Mouse (Mus musculus) forebrain, embryonic 10.5 days (tissue): Measurements from ENCODE around the gene Rell1. TPM values are rescaled to one million over a fixed set of nuclear protein-coding genes. Genes with fewer than 3 reads are reported as not detected.
"Not testable (repeated sequence)": the region's sequence is repeated elsewhere in the genome, so short reads cannot be mapped to it uniquely, and the experiment has no call there.

Experiments used
- DNase-seq: peaks from one replicate; pipeline ENCODE4 v3.0.0-alpha.2; 2017; ENCODE audit warnings: low spot score; ENCODE audit errors: extremely low spot score
- H3K27ac ChIP-seq: fragments of 300-500 bp; sonication (generic); 2 replicates; pipeline ENCODE4 v1.5.1; 2016; ENCODE audit warnings: mild to moderate bottlenecking
- H3K27me3 ChIP-seq: fragments of 300-500 bp; sonication (generic); 2 replicates; pipeline ENCODE4 v1.6.1; 2016; ENCODE audit warnings: mild to moderate bottlenecking; ENCODE audit not compliant: poor library complexity, severe bottlenecking
- H3K36me3 ChIP-seq: fragments of 300-500 bp; sonication (generic); replicated peaks from 2 replicates; pipeline ENCODE4 v1.6.1; 2016; ENCODE audit warnings: mild to moderate bottlenecking, moderate library complexity
- H3K4me1 ChIP-seq: fragments of 300-500 bp; sonication (generic); 2 replicates; pipeline ENCODE4 v1.6.1; 2016
- H3K4me3 ChIP-seq: fragments of 300-500 bp; sonication (generic); 2 replicates; pipeline ENCODE4 v1.5.1; 2016; ENCODE audit warnings: mild to moderate bottlenecking, moderate library complexity
- H3K9me3 ChIP-seq: fragments of 300-500 bp; sonication (generic); 2 replicates; pipeline ENCODE4 v1.6.1; 2016; ENCODE audit warnings: mild to moderate bottlenecking, moderate library complexity
- WGBS: fragments of 180-500 bp; shearing (Covaris S2); methylation state at CpG from one replicate; pipeline ENCODE4 v1.1.7; 2016; 5-methylcytosine and 5-hydroxymethylcytosine counted together
- polyA plus RNA-seq: library from polyadenylated mRNA; unstranded; fragments of >200 nt; fragmentation: Nextera tagmentation; extraction: Ambion mirVana; gene quantifications from 2 replicates; pipeline ENCODE4 v1.2.1, GENCODE M21; 2016

Gene Rell1
- polyA plus RNA-seq, 1 experiment from 2014 or later = 13.4 TPM

- H3K9me3 ChIP-seq = no peaks in the 10 kb centered on the region
- H3K27ac ChIP-seq = no peak overlapping the region
- DNase-seq = no peak
- H3K4me3 ChIP-seq = no peak overlapping the region
- H3K36me3 ChIP-seq = peaks cover 9% of the 10 kb centered on the region
- H3K27me3 ChIP-seq = no peaks in the 10 kb centered on the region
- 87% methylated on average over 10 of the region's 10 CpGs for WGBS
- no peaks in the 10 kb centered on the region for H3K4me1 ChIP-seq
Measured at GRCm38 (mm10) chr5:63910171-63910960, 58.3 kb downstream of the Rell1 start.

GRCm38 (mm10) chr5:63907513-63907912 lies 61.2 kb downstream of the Rell1 start:
- Histone ChIP-seq H3K27me3 (no peaks in the 10 kb centered on the region), H3K36me3 (peaks cover 5% of the 10 kb centered on the region; the same call in 1 of the 2 replicates), H3K9me3 (no peaks in the 10 kb centered on the region), H3K27ac (no peak overlapping the region), H3K4me1 (no peaks in the 10 kb centered on the region), H3K4me3 (no peak overlapping the region)
- WGBS = 78% methylated on average over 4 of the region's 4 CpGs
- DNase-seq = no peak

GRCm38 (mm10) chr5:63906149-63907093 lies 62.3 kb downstream of the Rell1 start:
- no peaks in the 10 kb centered on the region for H3K9me3 ChIP-seq
- peaks cover 5% of the 10 kb centered on the region; the same call in 1 of the 2 replicates for H3K36me3 ChIP-seq
- H3K27ac ChIP-seq = no peak overlapping the region
- no peaks in the 10 kb centered on the region for H3K27me3 ChIP-seq
- no peak overlapping the region for H3K4me3 ChIP-seq
- peak; percentile 81 for DNase-seq
- H3K4me1 ChIP-seq = no peaks in the 10 kb centered on the region
- WGBS = 47% methylated on average over 13 of the region's 13 CpGs

- WGBS = 82% methylated on average over 3 of the region's 3 CpGs
- Histone ChIP-seq H3K27ac (no peak overlapping the region), H3K27me3 (no peaks in the 10 kb centered on the region), H3K4me3 (no peak overlapping the region), H3K9me3 (no peaks in the 10 kb centered on the region), H3K4me1 (no peaks in the 10 kb centered on the region), H3K36me3 (no peaks in the 10 kb centered on the region)
- DNase-seq = no peak
Measured at GRCm38 (mm10) chr5:63903329-63903728, 65.4 kb downstream of the Rell1 start.

- no peaks in the 10 kb centered on the region for H3K27me3 ChIP-seq
- WGBS = 88% methylated on average over 3 of the region's 3 CpGs
Measured at GRCm38 (mm10) chr5:63897820-63898110, 70.9 kb downstream of the Rell1 start.

GRCm38 (mm10) chr5:63897001-63897819 lies 71.5 kb downstream of the Rell1 start:
- not testable (repeated sequence) for H3K4me1 ChIP-seq, H3K4me3 ChIP-seq, DNase-seq, H3K27ac ChIP-seq, H3K27me3 ChIP-seq, H3K9me3 ChIP-seq, H3K36me3 ChIP-seq
- 90% methylated on average over 5 of the region's 5 CpGs for WGBS

More at GRCm38 (mm10) chr5:63897820-63898110, 70.9 kb downstream of the Rell1 start:
- Histone ChIP-seq H3K4me1 (no peaks in the 10 kb centered on the region), H3K27ac (no peak overlapping the region), H3K4me3 (no peak overlapping the region), H3K36me3 (no peaks in the 10 kb centered on the region), H3K9me3 (no peaks in the 10 kb centered on the region)
- no peak for DNase-seq

- H3K27me3 ChIP-seq = no peaks in the 10 kb centered on the region
- H3K9me3 ChIP-seq = no peaks in the 10 kb centered on the region
- no peak for DNase-seq
- WGBS = 91% methylated on average over 6 of the region's 6 CpGs
- H3K27ac ChIP-seq = no peak overlapping the region
- peaks cover 2% of the 10 kb centered on the region; the same call in 1 of the 2 replicates for H3K4me1 ChIP-seq
- H3K36me3 ChIP-seq = no peaks in the 10 kb centered on the region
- H3K4me3 ChIP-seq = no peak overlapping the region
Measured at GRCm38 (mm10) chr5:63891912-63892311, 76.8 kb downstream of the Rell1 start.

- DNase-seq = no peak
- Histone ChIP-seq H3K4me1 (peaks cover 2% of the 10 kb centered on the region; the same call in 1 of the 2 replicates), H3K27ac (no peak overlapping the region), H3K36me3 (no peaks in the 10 kb centered on the region), H3K27me3 (no peaks in the 10 kb centered on the region), H3K9me3 (no peaks in the 10 kb centered on the region), H3K4me3 (no peak overlapping the region)
- 90% methylated on average over 4 of the region's 4 CpGs for WGBS
Measured at GRCm38 (mm10) chr5:63891241-63891640, 77.5 kb downstream of the Rell1 start.

GRCm38 (mm10) chr5:63887111-63887510 lies 81.6 kb downstream of the Rell1 start:
- peaks cover 2% of the 10 kb centered on the region; the same call in 1 of the 2 replicates for H3K4me1 ChIP-seq
- no peak overlapping the region for H3K27ac ChIP-seq
- no peaks in the 10 kb centered on the region for H3K36me3 ChIP-seq
- no peak overlapping the region for H3K4me3 ChIP-seq
- H3K27me3 ChIP-seq = no peaks in the 10 kb centered on the region
- no peaks in the 10 kb centered on the region for H3K9me3 ChIP-seq
- DNase-seq = no peak
- 96% methylated on average over 4 of the region's 4 CpGs for WGBS

- Histone ChIP-seq H3K4me3 (no peak overlapping the region), H3K27me3 (no peaks in the 10 kb centered on the region), H3K27ac (no peak overlapping the region), H3K36me3 (no peaks in the 10 kb centered on the region), H3K4me1 (peaks cover 2% of the 10 kb centered on the region; the same call in 1 of the 2 replicates), H3K9me3 (no peaks in the 10 kb centered on the region)
- WGBS = 42% methylated on average over 6 of the region's 6 CpGs
- DNase-seq = no peak
Measured at GRCm38 (mm10) chr5:63886709-63887108, 82.0 kb downstream of the Rell1 start.

GRCm38 (mm10) chr5:63886292-63886691 lies 82.4 kb downstream of the Rell1 start:
- no peaks in the 10 kb centered on the region for H3K36me3 ChIP-seq
- WGBS = 88% methylated on average over 5 of the region's 5 CpGs
- H3K4me1 ChIP-seq = peaks cover under 1% of the 10 kb centered on the region; the same call in 1 of the 2 replicates
- no peak overlapping the region for H3K27ac ChIP-seq
- no peaks in the 10 kb centered on the region for H3K27me3 ChIP-seq
- no peaks in the 10 kb centered on the region for H3K9me3 ChIP-seq
- no peak for DNase-seq
- H3K4me3 ChIP-seq = no peak overlapping the region

- H3K9me3 ChIP-seq = no peaks in the 10 kb centered on the region; the same call in 1 of the 2 replicates
- H3K27me3 ChIP-seq = no peaks in the 10 kb centered on the region
- 83% methylated on average over 10 of the region's 10 CpGs for WGBS
- DNase-seq = no peak
- H3K4me1 ChIP-seq = peaks cover 6% of the 10 kb centered on the region
- H3K36me3 ChIP-seq = no peaks in the 10 kb centered on the region
- no peak overlapping the region for H3K27ac ChIP-seq
- no peak overlapping the region for H3K4me3 ChIP-seq
Measured at GRCm38 (mm10) chr5:63879026-63879425, 89.7 kb downstream of the Rell1 start.
